In the genomic region with DNA sequence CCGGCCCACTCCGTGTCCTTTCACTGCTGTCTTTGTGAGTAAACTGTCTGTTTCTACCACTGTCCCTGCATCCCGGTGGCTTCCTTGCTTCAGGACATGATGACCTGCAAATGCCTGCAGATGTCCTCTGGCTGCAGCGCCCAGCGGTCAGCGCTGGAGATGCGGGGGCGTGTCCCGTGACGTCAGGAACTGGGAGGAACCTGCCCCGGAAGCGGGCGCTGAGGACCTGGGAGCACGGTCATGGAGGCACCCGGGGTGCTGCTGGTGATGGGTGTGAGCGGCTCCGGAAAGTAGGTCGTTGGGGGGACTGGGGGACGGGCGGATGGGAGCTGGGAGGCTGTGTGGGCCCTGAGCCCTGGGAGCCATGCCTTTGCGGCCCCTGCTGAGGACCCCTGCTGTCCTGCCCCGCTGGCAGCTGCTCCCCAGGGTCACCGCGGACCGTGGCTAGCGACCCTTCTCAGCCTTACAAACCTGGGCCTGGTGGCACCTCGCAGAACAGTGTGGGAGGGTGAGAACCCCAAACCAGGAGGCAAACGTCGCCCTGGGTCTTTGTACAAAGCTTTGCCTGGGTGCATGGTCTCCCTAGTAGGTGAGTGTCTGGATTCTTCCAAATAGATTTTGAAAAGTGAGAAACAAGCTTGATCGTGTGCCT, we compare ENCODE assay signal across 8 mouse cellular contexts. TPM values are rescaled to one million over a fixed set of nuclear protein-coding genes. Genes with fewer than 3 reads are reported as not detected.
A peak's percentile ranks its signal among the peaks of the same experiment; 100 is the strongest.
DNase-seq lines count a peak whose midpoint lies in the region; ATAC-seq and TF ChIP-seq lines count a peak whose summit lies in the region.

A gene (plus strand): TSS at position 203 of the 652 bp plus-strand sequence.

- H3K9ac ChIP-seq in heart, embryonic 13.5 days = peak within 1 kb of the TSS; percentile 90
- H3K9ac ChIP-seq in kidney, postnatal 0 days (ENCODE audit: low read depth, low read length) = peak within 1 kb of the TSS; percentile 41
- peak within 1 kb of the TSS; percentile 76 for H3K9ac ChIP-seq in liver, embryonic 11.5 days (ENCODE audit: low read depth, low read length)

- TF ChIP-seq CTCF in kidney, postnatal 0 days (IDR thresholded peaks at IDR 0.05; ENCODE audit: low read depth) = peak; percentile 40; the same call in 1 of the 2 replicates

- H3K4me3 ChIP-seq in brown adipose tissue, adult 24 weeks (ENCODE audit: insufficient read depth, low read depth, low read length) = peak within 1 kb of the TSS; percentile 91
- peak within 1 kb of the TSS; percentile 96 for H3K4me3 ChIP-seq in heart, embryonic 13.5 days
- peak within 1 kb of the TSS; percentile 51 for H3K4me3 ChIP-seq in kidney, postnatal 0 days (replicated peaks; ENCODE audit: low read depth, low read length)
- H3K4me3 ChIP-seq in liver, embryonic 11.5 days (ENCODE audit: low read depth, low read length) = peak within 1 kb of the TSS; percentile 96
- peak within 1 kb of the TSS; percentile 54 for H3K4me3 ChIP-seq in myocyte

- H3K79me2 ChIP-seq in myocyte (ENCODE audit: control insufficient read depth, insufficient read depth) = no peaks in the 10 kb centered on the region

- H3K4me2 ChIP-seq in heart, embryonic 13.5 days = peak within 1 kb of the TSS; percentile 98
- H3K4me2 ChIP-seq in kidney, postnatal 0 days (ENCODE audit: low read length) = peak within 1 kb of the TSS; percentile 69
- peak within 1 kb of the TSS; percentile 95 for H3K4me2 ChIP-seq in liver, embryonic 11.5 days
- peak within 1 kb of the TSS; percentile 77 for H3K4me2 ChIP-seq in myocyte (ENCODE audit: low read depth)

- peak; percentile 74 for TF ChIP-seq POLR2A in myocyte (IDR thresholded peaks at IDR 0.05; ENCODE audit: insufficient read length, low read depth)

- no peaks in the 10 kb centered on the region for H3K9me3 ChIP-seq in heart, embryonic 13.5 days
- no peaks in the 10 kb centered on the region; the same call in 1 of the 2 replicates for H3K9me3 ChIP-seq in kidney, postnatal 0 days (replicated peaks; ENCODE audit: low read length)
- H3K9me3 ChIP-seq in liver, embryonic 11.5 days (ENCODE audit: control insufficient read depth, low read length) = no peaks in the 10 kb centered on the region

- H3K36me3 ChIP-seq in heart, embryonic 13.5 days = peaks cover 27% of the 10 kb centered on the region
- H3K36me3 ChIP-seq in kidney, postnatal 0 days (ENCODE audit: insufficient read depth, low read length) = peaks cover 8% of the 10 kb centered on the region
- peaks cover 17% of the 10 kb centered on the region for H3K36me3 ChIP-seq in liver, embryonic 11.5 days (ENCODE audit: control insufficient read depth, insufficient read depth, low read length)
- H3K36me3 ChIP-seq in myocyte (ENCODE audit: control insufficient read depth, insufficient read depth) = no peaks in the 10 kb centered on the region

- WGBS in heart, embryonic 13.5 days = under 1% methylated on average over 29 of the region's 30 CpGs
- under 1% methylated on average over 30 of the region's 30 CpGs for WGBS in kidney, postnatal 0 days
- WGBS in liver, embryonic 11.5 days = under 1% methylated on average over 30 of the region's 30 CpGs

- ATAC-seq in CD4-positive, CD25-positive, alpha-beta regulatory T cell, adult 4 months = peak; percentile 72
- ATAC-seq in heart, embryonic 13.5 days (ENCODE audit: extremely low read depth, insufficient number of reproducible peaks, low FRiP score, low TSS enrichment) = peak; percentile 89
- ATAC-seq in kidney, postnatal 0 days (replicated peaks; ENCODE audit: low FRiP score, low read depth) = peak; percentile 83
- ATAC-seq in liver, embryonic 11.5 days (replicated peaks; ENCODE audit: low FRiP score) = peak; percentile 87

- peak within 1 kb of the TSS; percentile 26 for H3ac ChIP-seq in myocyte (ENCODE audit: control insufficient read depth, insufficient read length)

- H3K27ac ChIP-seq in brown adipose tissue, adult 24 weeks (replicated peaks; ENCODE audit: low read depth, low read length) = peak within 1 kb of the TSS; percentile 54
- peak within 1 kb of the TSS; percentile 61 for H3K27ac ChIP-seq in heart, embryonic 13.5 days (replicated peaks)
- H3K27ac ChIP-seq in kidney, postnatal 0 days = peak within 1 kb of the TSS; percentile 68
- peak within 1 kb of the TSS; percentile 56 for H3K27ac ChIP-seq in liver, embryonic 11.5 days (ENCODE audit: low read depth, low read length)

- H3K4me1 ChIP-seq in brown adipose tissue, adult 24 weeks (ENCODE audit: control insufficient read depth, insufficient read depth, insufficient read length, low read length) = peaks cover 3% of the 10 kb centered on the region; the same call in 1 of the 2 replicates
- H3K4me1 ChIP-seq in heart, embryonic 13.5 days = peaks cover 12% of the 10 kb centered on the region
- H3K4me1 ChIP-seq in kidney, postnatal 0 days (replicated peaks; ENCODE audit: insufficient read depth, low read length) = no peaks in the 10 kb centered on the region
- H3K4me1 ChIP-seq in liver, embryonic 11.5 days (replicated peaks; ENCODE audit: control insufficient read depth, insufficient read depth, low read length) = peaks cover 5% of the 10 kb centered on the region

- peak; percentile 49 for DNase-seq in fibroblast of lung, adult 2 months (ENCODE audit: low read depth)
- DNase-seq in kidney, postnatal 0 days (ENCODE audit: low spot score) = peak; percentile 90
- peak; percentile 88 for DNase-seq in liver, embryonic 11.5 days (ENCODE audit: low spot score)
- peak; percentile 85 to 92 for DNase-seq in spleen, postnatal 4 days (ENCODE audit: low spot score in 2 of 2)

- H3K27me3 ChIP-seq in heart, embryonic 13.5 days (replicated peaks) = no peaks in the 10 kb centered on the region
- no peaks in the 10 kb centered on the region for H3K27me3 ChIP-seq in kidney, postnatal 0 days (ENCODE audit: insufficient read depth, low read length)
- H3K27me3 ChIP-seq in liver, embryonic 11.5 days (replicated peaks; ENCODE audit: control insufficient read depth, insufficient read depth, low read length) = no peaks in the 10 kb centered on the region
- H3K27me3 ChIP-seq in myocyte (ENCODE audit: control insufficient read depth, insufficient read depth, insufficient read length) = peaks cover 4% of the 10 kb centered on the region

TF ChIP-seq in myocyte, 11 proteins besides CTCF, POLR2A, EP300 and RAD21:
- TF ChIP-seq MYOD1 (IDR thresholded peaks at IDR 0.05; ENCODE audit: control insufficient read depth in 1 of 3, insufficient read length in 2 of 3, low read depth in 2 of 3) = peak in 1 of 3 experiments; percentile 38
- TF ChIP-seq TCF3 (IDR thresholded peaks at IDR 0.05; ENCODE audit: insufficient read length, low read depth) = no peak
- TF ChIP-seq TCF12 (IDR thresholded peaks at IDR 0.05; ENCODE audit: insufficient read depth, poor library complexity, severe bottlenecking) = no peak
- peak in 1 of 3 experiments; percentile 63 for TF ChIP-seq MYOG (IDR thresholded peaks at IDR 0.05; ENCODE audit: control insufficient read depth in 1 of 3, insufficient read depth in 1 of 3, insufficient read length in 2 of 3, low read depth in 2 of 3)
- peak; percentile 75 for TF ChIP-seq POLR2AphosphoS2 (IDR thresholded peaks at IDR 0.05; ENCODE audit: insufficient read length, low read depth)
- TF ChIP-seq USF1 (IDR thresholded peaks at IDR 0.05; ENCODE audit: low read depth) = no peak
- TF ChIP-seq CEBPB (IDR thresholded peaks at IDR 0.05; ENCODE audit: insufficient read depth, poor library complexity, severe bottlenecking) = no peak
- TF ChIP-seq E2F4 (IDR thresholded peaks at IDR 0.05; ENCODE audit: insufficient read depth) = no peak
- TF ChIP-seq MAX (IDR thresholded peaks at IDR 0.05; ENCODE audit: low read depth) = no peak
- TF ChIP-seq REST (IDR thresholded peaks at IDR 0.05; ENCODE audit: insufficient read depth, insufficient read length) = no peak

RNA-seq across cellular contexts. Expression of the gene that starts here (rescaled TPM):
- polyA plus RNA-seq in CD4-positive, CD25-positive, alpha-beta regulatory T cell, adult 4 months (2017; shearing (Covaris generic)) = 100 to 1,000 TPM; 260 to 314 TPM
- 35.6 and 46.5 TPM in 2 replicates for polyA plus RNA-seq in brown adipose tissue, adult 24 weeks (2012; ENCODE audit: insufficient read depth, insufficient read length, missing spikeins)
- polyA plus RNA-seq in heart, embryonic 13.5 days (2015; fragmentation: Nextera tagmentation; extraction: Ambion mirVana) = 26.0 and 28.7 TPM in 2 replicates
- polyA plus RNA-seq in kidney, postnatal 0 days (2015; fragmentation: Nextera tagmentation; extraction: Ambion mirVana) = 48.5 and 48.7 TPM in 2 replicates
- 37.9 and 38.0 TPM in 2 replicates for polyA plus RNA-seq in liver, embryonic 11.5 days (2014; fragmentation: Nextera tagmentation; extraction: Ambion mirVana)
- 21.0 TPM for polyA plus RNA-seq in myocyte (2012; fragmentation: generic; extraction: Trizol)

Comparison
In these comparisons a context has a peak if more than half of its experiments do, and no peak if none do; other contexts are left out.
1. Peak in every context shown above with its lines: DNase-seq, ATAC-seq, H3K4me3 ChIP-seq and H3K27ac ChIP-seq.